Mouse (Mus musculus): Measurements from ENCODE around the gene Elane.

- TF ChIP-seq POLR2A (IDR thresholded peaks at IDR 0.05; ENCODE audit: low read depth, low read length), result no peak
- no peak for TF ChIP-seq CTCF (IDR thresholded peaks at IDR 0.05; ENCODE audit: extremely low read depth, insufficient read depth, insufficient read length, insufficient replicate concordance)
Measured at GRCm38 (mm10) chr10:79889386-79889785, 3.3 kb downstream of the Elane start.
